Mouse (Mus musculus): ENCODE results near the gene Aagab. TPM values are rescaled to one million over a fixed set of nuclear protein-coding genes. Genes with fewer than 3 reads are reported as not detected.

The Aagab gene
- polyA plus RNA-seq, 1 experiment = 46.5 TPM

DNA sequence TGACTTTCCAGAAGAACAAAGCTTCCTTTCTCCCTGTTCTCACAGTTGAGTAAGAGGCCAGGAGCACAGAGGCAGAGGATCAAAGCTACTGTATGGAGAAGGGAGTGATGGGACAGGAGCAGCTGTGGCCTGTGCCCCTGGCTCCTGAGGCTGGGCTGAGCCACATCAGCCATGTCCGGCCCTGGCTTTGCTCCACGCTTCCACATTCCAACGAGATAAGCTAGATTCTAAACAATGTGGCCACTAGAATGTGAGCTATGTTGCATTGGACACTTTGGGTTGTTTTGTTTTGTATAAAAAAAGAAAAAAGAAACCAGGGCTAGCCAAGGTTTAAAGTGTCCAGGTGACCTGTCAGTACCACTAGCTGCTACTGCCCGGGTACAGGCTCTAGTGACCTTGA is 54.7 kb downstream of the Aagab start:
- no peak for DNase-seq
- Histone ChIP-seq H3K4me1 (replicated peaks; ENCODE audit: control insufficient read depth, insufficient read depth, low read length) (no peaks in the 10 kb centered on the region), H3K27ac (ENCODE audit: control insufficient read depth, insufficient read depth, low read length) (no peak overlapping the region), H3K36me3 (ENCODE audit: control insufficient read depth, insufficient read depth, low read length) (peaks cover 9% of the 10 kb centered on the region; the same call in 1 of the 2 replicates), H3K27me3 (ENCODE audit: control insufficient read depth, insufficient read depth, low read length) (no peaks in the 10 kb centered on the region), H3K4me3 (ENCODE audit: control insufficient read depth, insufficient read depth, low read length) (no peak overlapping the region)
- TF ChIP-seq POLR2A (IDR thresholded peaks at IDR 0.05; ENCODE audit: control insufficient read depth, extremely low read depth, insufficient read depth, low read length, poor library complexity) (no peak), CTCF (IDR thresholded peaks at IDR 0.05; ENCODE audit: borderline replicate concordance, control insufficient read depth, extremely low read depth, insufficient read depth, low read length, poor library complexity) (no peak)
- WGBS = 96% methylated on average over 4 of the region's 4 CpGs

DNA sequence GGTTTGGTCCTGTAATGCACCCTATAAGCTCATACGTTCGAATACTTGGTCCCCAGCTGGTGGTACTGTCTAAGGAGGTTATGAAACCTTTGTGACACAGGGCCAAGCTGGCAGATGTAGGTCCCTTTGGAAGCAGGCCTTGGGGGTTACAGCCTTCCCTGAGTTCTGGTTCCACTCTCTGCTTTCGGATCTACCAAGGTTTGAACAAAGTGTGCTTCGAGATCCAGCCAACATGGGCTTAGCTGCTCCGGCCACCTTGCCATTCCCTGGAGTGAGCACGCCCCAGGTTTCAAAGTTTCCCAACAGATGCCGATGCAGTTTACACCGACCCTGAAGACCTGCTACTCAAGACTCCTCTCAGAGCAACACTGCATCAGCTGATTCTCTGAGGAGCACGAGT is 56.0 kb downstream of the Aagab start:
- H3K36me3 ChIP-seq (ENCODE audit: control insufficient read depth, insufficient read depth, low read length) = peaks cover 3% of the 10 kb centered on the region; the same call in 1 of the 2 replicates
- no peak for DNase-seq
- no peak overlapping the region for H3K27ac ChIP-seq (ENCODE audit: control insufficient read depth, insufficient read depth, low read length)
- no peaks in the 10 kb centered on the region for H3K4me1 ChIP-seq (replicated peaks; ENCODE audit: control insufficient read depth, insufficient read depth, low read length)
- H3K27me3 ChIP-seq (ENCODE audit: control insufficient read depth, insufficient read depth, low read length) = no peaks in the 10 kb centered on the region
- 96% methylated on average over 9 of the region's 9 CpGs for WGBS
- H3K4me3 ChIP-seq (ENCODE audit: control insufficient read depth, insufficient read depth, low read length) = no peak overlapping the region
- TF ChIP-seq POLR2A (IDR thresholded peaks at IDR 0.05; ENCODE audit: control insufficient read depth, extremely low read depth, insufficient read depth, low read length, poor library complexity) (no peak), CTCF (IDR thresholded peaks at IDR 0.05; ENCODE audit: borderline replicate concordance, control insufficient read depth, extremely low read depth, insufficient read depth, low read length, poor library complexity) (no peak)

DNA sequence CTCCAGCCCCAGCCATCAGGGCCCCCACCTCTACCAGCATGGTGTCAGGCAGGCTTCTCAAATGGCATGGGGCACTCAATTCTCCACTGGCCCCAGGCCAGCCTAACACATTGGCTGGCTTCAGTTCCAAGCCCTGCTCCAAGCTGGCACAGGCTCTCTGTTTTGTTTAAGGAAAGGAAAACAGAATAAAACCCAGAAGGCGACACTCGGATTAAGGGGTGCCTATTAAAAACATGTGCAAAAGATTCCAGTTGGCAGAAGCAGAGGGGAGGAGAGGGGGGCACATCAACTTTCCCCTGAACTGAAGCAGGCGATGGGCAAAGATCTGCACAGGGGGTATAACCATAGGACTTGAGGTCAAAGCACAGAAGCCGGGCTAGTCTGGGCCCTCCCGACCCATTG is 56.5 kb downstream of the Aagab start:
- 95% methylated on average over 5 of the region's 5 CpGs for WGBS
- H3K27ac ChIP-seq (ENCODE audit: control insufficient read depth, insufficient read depth, low read length) = no peak overlapping the region
- peaks cover 3% of the 10 kb centered on the region; the same call in 1 of the 2 replicates for H3K36me3 ChIP-seq (ENCODE audit: control insufficient read depth, insufficient read depth, low read length)
- H3K27me3 ChIP-seq (ENCODE audit: control insufficient read depth, insufficient read depth, low read length) = no peaks in the 10 kb centered on the region
- no peak for DNase-seq
- no peaks in the 10 kb centered on the region for H3K4me1 ChIP-seq (replicated peaks; ENCODE audit: control insufficient read depth, insufficient read depth, low read length)
- TF ChIP-seq POLR2A (IDR thresholded peaks at IDR 0.05; ENCODE audit: control insufficient read depth, extremely low read depth, insufficient read depth, low read length, poor library complexity) (no peak), CTCF (IDR thresholded peaks at IDR 0.05; ENCODE audit: borderline replicate concordance, control insufficient read depth, extremely low read depth, insufficient read depth, low read length, poor library complexity) (no peak)
- no peak overlapping the region for H3K4me3 ChIP-seq (ENCODE audit: control insufficient read depth, insufficient read depth, low read length)

DNA sequence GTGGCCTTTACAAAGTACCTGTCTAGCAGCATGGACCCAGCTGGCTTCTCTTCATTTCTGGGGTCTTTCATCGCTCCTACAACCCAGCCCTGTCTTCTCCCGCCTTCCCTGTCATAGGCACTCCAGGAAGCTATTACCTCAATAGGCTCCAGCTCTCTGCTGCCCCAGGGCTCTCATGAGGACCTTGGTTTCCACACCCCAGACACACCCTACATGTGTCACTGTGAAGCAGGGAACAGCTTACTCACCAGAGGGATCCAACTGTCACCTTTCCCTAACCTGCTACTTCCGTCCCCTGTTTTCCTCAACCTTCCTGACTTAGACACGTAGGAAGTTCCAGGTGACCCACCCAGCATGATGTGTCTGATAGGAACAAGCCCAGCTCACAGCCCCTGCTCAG is 57.6 kb downstream of the Aagab start:
- H3K27me3 ChIP-seq (ENCODE audit: control insufficient read depth, insufficient read depth, low read length) = no peaks in the 10 kb centered on the region
- H3K27ac ChIP-seq (ENCODE audit: control insufficient read depth, insufficient read depth, low read length) = no peak overlapping the region
- TF ChIP-seq POLR2A (IDR thresholded peaks at IDR 0.05; ENCODE audit: control insufficient read depth, extremely low read depth, insufficient read depth, low read length, poor library complexity) (no peak), CTCF (IDR thresholded peaks at IDR 0.05; ENCODE audit: borderline replicate concordance, control insufficient read depth, extremely low read depth, insufficient read depth, low read length, poor library complexity) (no peak)
- no peak overlapping the region for H3K4me3 ChIP-seq (ENCODE audit: control insufficient read depth, insufficient read depth, low read length)
- WGBS = 99% methylated on average over 4 of the region's 4 CpGs
- H3K36me3 ChIP-seq (ENCODE audit: control insufficient read depth, insufficient read depth, low read length) = no peaks in the 10 kb centered on the region; the same call in none of the 2 replicates
- H3K4me1 ChIP-seq (replicated peaks; ENCODE audit: control insufficient read depth, insufficient read depth, low read length) = no peaks in the 10 kb centered on the region
- DNase-seq = no peak

DNA sequence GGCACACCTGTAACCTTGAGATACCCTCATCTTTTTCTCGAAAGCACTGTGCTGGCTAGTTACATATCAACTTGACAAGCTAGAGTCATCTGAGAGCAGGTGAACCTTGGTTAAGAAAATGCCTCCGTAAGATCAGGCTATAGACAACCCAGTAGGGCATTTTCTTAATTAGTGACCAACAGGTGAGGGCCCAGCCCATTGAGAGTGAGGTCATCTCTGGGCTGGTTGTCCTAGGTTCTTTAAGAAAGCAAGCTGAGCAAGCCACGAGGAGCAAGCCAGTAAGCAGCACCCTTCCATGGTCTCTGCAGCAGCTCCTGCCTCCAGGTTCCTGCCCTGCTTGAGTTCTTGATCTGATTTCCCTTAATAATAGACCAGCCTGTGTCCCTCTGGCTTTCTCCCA is 58.2 kb downstream of the Aagab start:
- H3K4me1 ChIP-seq (replicated peaks; ENCODE audit: control insufficient read depth, insufficient read depth, low read length) = no peaks in the 10 kb centered on the region; the same call in 1 of the 2 replicates
- H3K27ac ChIP-seq (ENCODE audit: control insufficient read depth, insufficient read depth, low read length) = no peak overlapping the region
- 99% methylated on average over 3 of the region's 3 CpGs for WGBS
- TF ChIP-seq CTCF (IDR thresholded peaks at IDR 0.05; ENCODE audit: borderline replicate concordance, control insufficient read depth, extremely low read depth, insufficient read depth, low read length, poor library complexity) (no peak), POLR2A (IDR thresholded peaks at IDR 0.05; ENCODE audit: control insufficient read depth, extremely low read depth, insufficient read depth, low read length, poor library complexity) (no peak)
- no peaks in the 10 kb centered on the region; the same call in 1 of the 2 replicates for H3K36me3 ChIP-seq (ENCODE audit: control insufficient read depth, insufficient read depth, low read length)
- no peak overlapping the region for H3K4me3 ChIP-seq (ENCODE audit: control insufficient read depth, insufficient read depth, low read length)
- DNase-seq = no peak
- H3K27me3 ChIP-seq (ENCODE audit: control insufficient read depth, insufficient read depth, low read length) = no peaks in the 10 kb centered on the region

DNA sequence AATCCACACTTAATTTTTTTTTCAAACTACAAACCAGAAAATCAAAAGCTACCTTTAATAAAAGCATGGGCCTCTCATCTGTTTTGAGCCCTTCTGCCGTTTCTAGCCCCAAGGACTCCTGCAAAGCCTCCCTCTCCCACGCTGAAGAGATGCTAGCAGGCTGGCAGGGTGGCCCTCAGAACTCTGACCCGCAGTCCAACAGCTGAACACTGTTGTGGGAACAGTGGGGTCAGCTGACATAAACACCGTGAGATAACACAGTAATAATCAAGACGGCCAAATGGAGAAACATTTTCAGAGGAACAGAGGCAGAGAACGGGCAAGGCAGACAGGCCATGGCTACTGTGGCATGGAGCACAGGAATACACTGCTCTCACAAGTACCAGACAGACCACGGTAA is 60.3 kb downstream of the Aagab start:
- Histone ChIP-seq H3K36me3 (ENCODE audit: control insufficient read depth, insufficient read depth, low read length) (no peaks in the 10 kb centered on the region; the same call in 1 of the 2 replicates), H3K4me1 (replicated peaks; ENCODE audit: control insufficient read depth, insufficient read depth, low read length) (no peaks in the 10 kb centered on the region; the same call in 1 of the 2 replicates)

DNA sequence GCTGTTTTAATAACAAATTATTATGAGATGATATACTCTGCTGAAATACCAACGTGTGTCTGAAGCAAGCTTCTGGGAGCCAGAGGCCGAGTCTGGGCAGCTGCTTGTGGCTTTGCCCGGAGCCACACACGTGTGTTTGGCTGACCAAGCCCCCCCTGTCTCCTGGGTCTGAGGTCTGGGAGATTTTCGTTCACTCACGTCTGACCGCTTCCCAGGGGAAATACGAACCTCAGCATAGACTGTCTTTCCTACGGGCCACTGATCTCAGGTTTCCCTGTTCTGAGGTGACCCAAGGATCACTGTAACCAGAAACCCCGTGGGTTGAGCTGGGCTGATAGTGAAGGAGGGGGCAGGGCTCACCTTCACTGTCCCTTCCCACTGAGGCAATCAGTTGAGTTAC is 60.8 kb downstream of the Aagab start:
- H3K27me3 ChIP-seq (ENCODE audit: control insufficient read depth, insufficient read depth, low read length) = no peaks in the 10 kb centered on the region

More for the DNA sequence above, 60.3 kb downstream of the Aagab start:
- no peak for DNase-seq
- Histone ChIP-seq H3K27ac (ENCODE audit: control insufficient read depth, insufficient read depth, low read length) (no peak overlapping the region), H3K27me3 (ENCODE audit: control insufficient read depth, insufficient read depth, low read length) (no peaks in the 10 kb centered on the region), H3K4me3 (ENCODE audit: control insufficient read depth, insufficient read depth, low read length) (no peak overlapping the region)
- WGBS = 98% methylated on average over 7 of the region's 7 CpGs
- TF ChIP-seq CTCF (IDR thresholded peaks at IDR 0.05; ENCODE audit: borderline replicate concordance, control insufficient read depth, extremely low read depth, insufficient read depth, low read length, poor library complexity) (no peak), POLR2A (IDR thresholded peaks at IDR 0.05; ENCODE audit: control insufficient read depth, extremely low read depth, insufficient read depth, low read length, poor library complexity) (no peak)

More for the DNA sequence above, 60.8 kb downstream of the Aagab start:
- no peaks in the 10 kb centered on the region; the same call in 1 of the 2 replicates for H3K36me3 ChIP-seq (ENCODE audit: control insufficient read depth, insufficient read depth, low read length)
- TF ChIP-seq POLR2A (IDR thresholded peaks at IDR 0.05; ENCODE audit: control insufficient read depth, extremely low read depth, insufficient read depth, low read length, poor library complexity) (no peak), CTCF (IDR thresholded peaks at IDR 0.05; ENCODE audit: borderline replicate concordance, control insufficient read depth, extremely low read depth, insufficient read depth, low read length, poor library complexity) (no peak)
- no peak overlapping the region for H3K4me3 ChIP-seq (ENCODE audit: control insufficient read depth, insufficient read depth, low read length)
- no peaks in the 10 kb centered on the region; the same call in 1 of the 2 replicates for H3K4me1 ChIP-seq (replicated peaks; ENCODE audit: control insufficient read depth, insufficient read depth, low read length)
- DNase-seq = no peak
- 94% methylated on average over 10 of the region's 10 CpGs for WGBS
- no peak overlapping the region for H3K27ac ChIP-seq (ENCODE audit: control insufficient read depth, insufficient read depth, low read length)
